Mouse (Mus musculus) heart, embryonic 13.5 days (tissue): ENCODE data around the gene Nup88. TPM values are rescaled to one million over a fixed set of nuclear protein-coding genes. Genes with fewer than 3 reads are reported as not detected.

Experiments used
- ATAC-seq: fragments of 200-750 bp; cut with Nextera tagmentation; 2 replicates; pipeline ENCODE4 v1.8.0; 2017; ENCODE audit warnings: moderate TSS enrichment; ENCODE audit not compliant: insufficient number of reproducible peaks, low FRiP score, low TSS enrichment; ENCODE audit errors: extremely low read depth
- H3K27ac ChIP-seq: fragments of 300-500 bp; sonication (generic); replicated peaks from 2 replicates; pipeline ENCODE4 v1.5.1; 2015; ENCODE audit warnings: moderate library complexity, mild to moderate bottlenecking, inconsistent platforms
- H3K27me3 ChIP-seq: fragments of 300-500 bp; sonication (generic); replicated peaks from 2 replicates; pipeline ENCODE4 v1.6.1; 2015; ENCODE audit warnings: mild to moderate bottlenecking, inconsistent platforms
- H3K36me3 ChIP-seq: fragments of 300-500 bp; sonication (generic); 2 replicates; pipeline ENCODE4 v1.6.1; 2015; ENCODE audit warnings: mild to moderate bottlenecking, inconsistent platforms
- H3K4me1 ChIP-seq: fragments of 300-500 bp; sonication (generic); 2 replicates; pipeline ENCODE4 v1.6.1; 2015; ENCODE audit warnings: inconsistent platforms
- H3K4me2 ChIP-seq: fragments of 300-500 bp; sonication (generic); 2 replicates; pipeline ENCODE4 v1.6.1; 2015; ENCODE audit warnings: inconsistent platforms, mild to moderate bottlenecking, moderate library complexity
- H3K4me3 ChIP-seq: fragments of 300-500 bp; sonication (generic); 2 replicates; pipeline ENCODE4 v1.5.1; 2015; ENCODE audit warnings: moderate library complexity, mild to moderate bottlenecking, inconsistent platforms
- H3K9ac ChIP-seq: fragments of 300-500 bp; sonication (generic); 2 replicates; pipeline ENCODE4 v1.6.1; 2015; ENCODE audit warnings: inconsistent platforms, mild to moderate bottlenecking, moderate library complexity
- H3K9me3 ChIP-seq: fragments of 300-500 bp; sonication (generic); 2 replicates; pipeline ENCODE4 v1.6.1; 2016; ENCODE audit warnings: inconsistent platforms
- WGBS: fragments of 180-500 bp; shearing (Covaris S2); methylation state at CpG from one replicate; pipeline ENCODE4 v1.1.7; 2015; ENCODE audit warnings: mixed read lengths; 5-methylcytosine and 5-hydroxymethylcytosine counted together
- polyA plus RNA-seq: library from polyadenylated mRNA; unstranded; fragments of >200 nt; fragmentation: Nextera tagmentation; extraction: Ambion mirVana; gene quantifications from 2 replicates; pipeline ENCODE4 v1.2.1, GENCODE M21; 2015

Gene Nup88
- 101 and 112 TPM in 2 replicates for polyA plus RNA-seq

DNA sequence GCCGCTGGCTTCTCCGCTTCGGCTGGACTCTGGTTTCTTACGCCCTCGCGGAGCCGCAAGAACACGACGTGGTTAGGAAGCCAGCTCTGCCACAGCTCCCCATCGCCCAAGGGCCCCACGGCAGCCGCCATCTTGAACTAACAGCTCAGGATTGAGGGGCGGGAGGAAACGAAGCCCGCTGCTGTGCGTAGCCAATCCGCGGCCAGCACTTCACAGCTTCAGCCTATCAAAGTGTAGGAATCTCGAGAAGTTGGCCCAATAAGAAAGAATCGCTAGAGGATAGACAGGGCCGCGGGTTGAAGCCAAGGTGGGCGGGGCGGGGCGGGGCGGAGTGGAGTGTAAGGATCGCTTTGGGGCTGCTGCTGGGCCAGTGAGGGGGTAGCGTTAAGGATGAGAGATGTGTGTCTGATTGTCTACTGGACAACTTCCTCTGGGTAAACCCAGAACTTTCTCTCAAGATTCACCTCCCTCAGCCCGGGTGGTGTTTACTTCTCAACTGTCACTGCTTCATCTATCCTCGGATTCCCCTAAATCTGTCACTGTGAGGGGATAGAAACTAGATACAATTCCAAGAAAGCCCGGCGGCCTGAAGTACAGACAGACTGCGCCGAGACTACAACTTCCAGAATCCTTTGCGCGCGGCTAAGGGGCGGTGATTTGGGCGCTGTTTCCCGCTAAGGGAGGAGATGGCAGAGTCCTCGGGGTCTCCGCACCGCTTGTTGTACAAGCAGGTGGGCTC is at the start of gene Nup88, which contains the start of gene Rpain:
Gene Nup88 (minus strand): TSS at position 153 of the 739 bp plus-strand sequence.
Gene Rpain (plus strand): TSS at position 393 of the 739 bp plus-strand sequence.
- ATAC-seq = peak; percentile 94
- H3K27ac ChIP-seq = peak within 1 kb of the TSS; percentile 92
- peaks cover 19% of the 10 kb centered on the region for H3K4me1 ChIP-seq
- H3K9ac ChIP-seq = peak within 1 kb of the TSS; percentile 95
- peaks cover 55% of the 10 kb centered on the region for H3K36me3 ChIP-seq
- under 1% methylated on average over 43 of the region's 43 CpGs for WGBS
- no peaks in the 10 kb centered on the region for H3K9me3 ChIP-seq
- H3K4me3 ChIP-seq = peak within 1 kb of the TSS; percentile 93
- H3K27me3 ChIP-seq = no peaks in the 10 kb centered on the region
- H3K4me2 ChIP-seq = peak within 1 kb of the TSS; percentile 95

DNA sequence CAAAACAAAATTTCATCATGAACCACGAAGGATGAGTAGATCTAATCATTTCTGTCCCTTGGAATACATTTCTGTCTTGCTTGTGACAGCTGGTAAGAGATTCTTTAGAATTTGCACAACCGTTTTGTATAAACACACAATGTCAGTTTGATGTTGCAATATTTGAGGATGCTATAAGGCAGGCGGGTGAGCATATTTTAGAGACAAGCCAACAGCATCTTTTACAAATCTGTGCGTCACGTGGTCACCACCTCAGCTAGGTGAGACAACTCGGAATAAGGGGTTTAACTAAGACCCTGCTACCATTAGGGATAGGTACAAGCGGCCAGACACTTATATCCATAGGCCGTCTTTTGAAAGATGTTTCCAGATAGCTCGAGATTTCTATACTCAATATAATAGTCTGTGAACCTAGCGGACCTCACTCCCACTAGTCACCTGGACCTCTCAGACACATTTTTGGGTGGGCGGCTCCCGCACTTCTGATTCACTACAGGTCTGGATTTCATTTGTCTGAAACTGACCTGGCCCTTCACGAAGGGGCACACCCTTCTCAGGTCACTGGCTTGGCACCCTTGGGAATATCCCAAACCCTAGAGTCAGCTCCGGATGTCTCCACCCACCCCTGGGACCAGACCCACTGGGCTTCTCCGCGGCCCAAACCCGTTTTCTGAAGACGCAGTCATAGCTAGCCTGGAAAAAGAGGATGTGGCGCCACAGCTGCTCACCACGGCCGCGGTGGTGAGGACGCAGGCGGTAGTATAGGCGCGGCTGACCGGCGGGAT is 48.8 kb upstream of the Nup88 start:
- 4% methylated on average over 28 of the region's 28 CpGs for WGBS
- ATAC-seq = peak; percentile 1; the same call in 1 of the 2 replicates
- H3K27me3 ChIP-seq = no peaks in the 10 kb centered on the region
- H3K4me1 ChIP-seq = peaks cover 47% of the 10 kb centered on the region
- no peaks in the 10 kb centered on the region for H3K9me3 ChIP-seq
- H3K9ac ChIP-seq = peak overlapping the region; percentile 87
- H3K4me3 ChIP-seq = peak overlapping the region; percentile 71
- H3K27ac ChIP-seq = peak overlapping the region; percentile 64
- peaks cover 50% of the 10 kb centered on the region for H3K36me3 ChIP-seq
- peak overlapping the region; percentile 96 for H3K4me2 ChIP-seq

DNA sequence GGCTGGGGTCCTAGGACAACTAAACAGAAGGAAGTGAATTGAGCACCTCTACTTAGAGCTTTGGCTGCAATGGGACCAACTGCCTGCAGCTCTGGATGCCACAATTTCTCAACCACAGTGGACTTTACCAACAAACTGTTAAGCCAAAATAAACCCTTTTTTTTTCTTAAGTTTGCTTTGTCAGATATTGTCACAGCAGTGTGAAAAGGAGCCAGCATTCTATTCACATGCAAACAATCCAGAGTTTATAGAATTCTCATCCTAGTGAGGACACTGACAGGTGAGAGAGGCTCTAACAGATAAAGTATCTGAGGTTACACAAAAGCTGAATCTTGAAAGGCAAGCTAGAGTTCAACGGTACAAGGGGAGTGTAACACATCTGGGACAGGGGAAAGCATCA is 47.3 kb upstream of the Nup88 start:
- no peaks in the 10 kb centered on the region for H3K9me3 ChIP-seq
- H3K4me2 ChIP-seq = no peak overlapping the region
- H3K4me1 ChIP-seq = peaks cover 42% of the 10 kb centered on the region
- no peak overlapping the region for H3K27ac ChIP-seq
- no peaks in the 10 kb centered on the region for H3K27me3 ChIP-seq
- H3K4me3 ChIP-seq = no peak overlapping the region
- ATAC-seq = no peak
- H3K36me3 ChIP-seq = peaks cover 49% of the 10 kb centered on the region
- WGBS = 83% methylated on average over 1 of the region's 1 CpGs
- H3K9ac ChIP-seq = no peak overlapping the region

DNA sequence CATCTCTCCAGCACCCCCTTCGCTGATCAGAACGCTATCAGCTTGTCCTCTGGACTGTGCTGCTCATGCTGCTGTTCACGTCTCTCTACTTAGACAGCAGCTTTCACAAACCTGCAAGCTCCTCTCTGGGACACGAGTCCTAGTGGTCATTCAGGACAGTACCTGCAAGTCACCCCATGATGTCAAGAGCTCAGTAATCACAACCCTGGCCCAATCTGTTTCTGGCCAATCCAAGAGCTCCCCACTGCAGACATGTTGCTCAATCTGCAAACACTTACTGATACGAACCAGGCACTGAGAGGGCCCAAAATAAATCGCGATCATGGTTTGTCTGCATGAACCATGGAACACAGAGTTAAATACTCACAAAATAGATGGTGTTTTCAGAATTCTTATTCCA is 43.0 kb upstream of the Nup88 start:
- H3K4me2 ChIP-seq = no peak overlapping the region
- ATAC-seq = no peak
- no peak overlapping the region for H3K4me3 ChIP-seq
- peaks cover 14% of the 10 kb centered on the region for H3K4me1 ChIP-seq
- H3K9me3 ChIP-seq = no peaks in the 10 kb centered on the region
- no peak overlapping the region for H3K27ac ChIP-seq
- 90% methylated on average over 7 of the region's 7 CpGs for WGBS
- no peaks in the 10 kb centered on the region for H3K27me3 ChIP-seq
- H3K9ac ChIP-seq = no peak overlapping the region
- peaks cover 78% of the 10 kb centered on the region for H3K36me3 ChIP-seq

DNA sequence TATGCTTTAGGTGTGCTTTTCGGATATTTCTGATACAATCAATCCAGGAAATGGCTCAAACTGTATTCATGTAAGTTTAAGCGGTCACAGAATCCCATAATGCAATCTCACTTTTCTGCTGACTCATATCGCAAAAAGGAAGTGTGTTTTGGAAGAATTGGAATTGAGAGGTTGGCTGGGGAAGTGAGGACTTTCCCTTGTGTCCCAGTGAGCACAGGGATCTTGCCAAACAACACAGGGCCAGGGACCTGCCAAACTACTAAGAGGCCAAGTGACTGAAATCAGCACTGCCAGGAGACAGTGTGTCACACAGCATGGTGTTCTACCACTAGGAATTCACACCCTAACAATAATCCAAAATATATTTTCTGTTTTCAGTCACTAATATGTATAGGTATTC is 38.5 kb upstream of the Nup88 start:
- Histone ChIP-seq H3K4me3 (no peak overlapping the region), H3K27ac (peak overlapping the region; percentile 20; the same call in 1 of the 2 replicates), H3K27me3 (no peaks in the 10 kb centered on the region), H3K9ac (no peak overlapping the region), H3K4me1 (peaks cover 6% of the 10 kb centered on the region), H3K36me3 (peaks cover 57% of the 10 kb centered on the region), H3K4me2 (no peak overlapping the region), H3K9me3 (no peaks in the 10 kb centered on the region)
- no peak for ATAC-seq
- WGBS = 68% methylated on average over 3 of the region's 3 CpGs

DNA sequence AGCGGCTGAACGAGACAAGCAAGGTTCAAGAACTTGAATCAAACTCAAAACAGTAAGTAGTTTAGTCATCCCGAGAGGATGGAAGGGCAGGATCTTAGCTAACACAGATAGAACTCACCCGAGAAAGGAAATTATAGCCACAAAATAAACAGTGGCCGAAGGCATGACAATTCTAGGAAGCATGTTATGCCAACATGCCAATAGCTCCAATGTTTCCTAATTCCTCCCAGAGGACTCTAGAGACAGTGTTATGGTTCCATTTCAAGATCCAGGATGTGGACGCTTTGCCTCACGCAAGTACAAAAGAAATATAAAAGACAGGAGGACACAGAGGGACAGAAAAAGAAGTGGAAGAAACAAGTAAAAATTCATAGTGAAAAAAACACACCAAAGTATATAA is 38.1 kb upstream of the Nup88 start:
- Histone ChIP-seq H3K27me3 (no peaks in the 10 kb centered on the region), H3K9ac (no peak overlapping the region), H3K9me3 (no peaks in the 10 kb centered on the region), H3K4me2 (no peak overlapping the region), H3K27ac (peak overlapping the region; percentile 20), H3K36me3 (peaks cover 54% of the 10 kb centered on the region), H3K4me1 (peaks cover 11% of the 10 kb centered on the region), H3K4me3 (no peak overlapping the region)
- WGBS = 77% methylated on average over 7 of the region's 7 CpGs
- no peak for ATAC-seq

DNA sequence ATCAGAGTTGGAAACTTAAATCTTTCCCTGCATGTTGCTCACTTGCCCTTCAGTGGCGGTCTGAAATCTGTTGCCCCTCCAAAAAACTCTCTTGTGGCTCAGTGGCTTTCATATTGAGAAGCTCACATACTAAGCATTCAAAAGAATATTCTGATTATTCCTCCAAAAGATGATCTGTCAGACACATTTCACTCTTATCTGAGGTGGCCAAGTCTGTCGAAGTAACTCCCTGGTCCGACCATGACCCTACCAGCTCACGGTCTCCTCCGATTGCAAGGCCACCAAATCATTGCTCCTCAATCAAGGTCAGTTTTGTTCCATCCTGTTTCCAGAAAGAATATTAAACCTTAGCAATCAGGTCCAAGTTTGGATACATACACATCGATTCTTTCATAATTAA is 37.3 kb upstream of the Nup88 start:
- Histone ChIP-seq H3K4me1 (peaks cover 19% of the 10 kb centered on the region), H3K4me3 (no peak overlapping the region), H3K4me2 (no peak overlapping the region), H3K9me3 (no peaks in the 10 kb centered on the region), H3K9ac (no peak overlapping the region), H3K36me3 (peaks cover 46% of the 10 kb centered on the region), H3K27me3 (no peaks in the 10 kb centered on the region), H3K27ac (peak overlapping the region; percentile 20; the same call in 1 of the 2 replicates)
- no peak for ATAC-seq
- WGBS = 86% methylated on average over 6 of the region's 6 CpGs

DNA sequence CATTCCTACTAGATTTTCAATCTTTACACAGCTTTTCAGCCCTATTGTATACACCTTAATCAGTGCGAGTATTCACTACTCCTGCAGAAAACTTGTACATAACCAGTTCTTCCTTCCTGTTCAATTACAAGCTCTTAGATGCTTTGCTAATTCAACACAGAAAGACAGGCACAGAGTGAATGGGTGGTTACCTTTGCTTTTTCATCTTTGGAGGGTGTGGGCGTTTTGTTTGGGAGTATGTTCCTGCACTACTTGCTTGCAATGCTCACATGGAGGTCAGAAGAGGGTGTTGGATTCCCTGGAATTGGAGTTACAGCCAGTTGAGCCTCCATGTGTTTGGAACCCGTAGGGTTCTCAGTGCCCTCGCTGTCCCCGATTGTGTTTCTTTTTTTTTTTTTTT is 35.3 kb upstream of the Nup88 start:
- H3K27ac ChIP-seq = peak overlapping the region; percentile 32; the same call in 1 of the 2 replicates

DNA sequence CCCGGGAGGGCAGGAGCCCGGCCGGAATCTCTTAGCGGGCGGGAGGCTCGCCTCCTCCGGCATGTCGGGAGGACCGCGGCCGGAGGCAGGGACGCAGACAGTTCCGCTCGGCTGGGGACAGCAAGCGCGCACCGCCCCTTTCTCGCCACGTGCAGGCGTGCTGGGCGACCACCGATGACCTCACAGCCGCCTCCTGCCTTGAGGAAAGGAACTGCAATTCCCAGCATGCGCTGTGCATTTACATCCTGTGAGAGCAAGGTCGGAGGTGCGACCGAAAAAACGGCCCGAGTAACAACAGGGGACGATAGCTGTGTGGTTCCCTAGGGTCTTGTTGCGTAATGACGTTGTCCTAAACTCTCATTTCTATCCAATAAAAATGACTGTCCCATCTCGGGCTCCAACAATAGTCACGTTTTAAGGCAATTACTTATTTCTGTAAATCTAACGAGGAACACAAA is 34.6 kb upstream of the Nup88 start, which contains the start of gene Dhx33:
Gene Dhx33 (minus strand): TSS at position 122 of the 458 bp plus-strand sequence.
- Histone ChIP-seq H3K4me2 (peak within 1 kb of the TSS; percentile 84), H3K4me1 (peaks cover 24% of the 10 kb centered on the region), H3K36me3 (peaks cover 37% of the 10 kb centered on the region), H3K9ac (peak within 1 kb of the TSS; percentile 84), H3K27ac (peak within 1 kb of the TSS; percentile 84), H3K9me3 (no peaks in the 10 kb centered on the region), H3K27me3 (no peaks in the 10 kb centered on the region), H3K4me3 (peak within 1 kb of the TSS; percentile 95)
- peak; percentile 94 for ATAC-seq
- WGBS = under 1% methylated on average over 35 of the region's 35 CpGs

More for the DNA sequence above, 35.3 kb upstream of the Nup88 start:
- Histone ChIP-seq H3K36me3 (peaks cover 37% of the 10 kb centered on the region), H3K27me3 (no peaks in the 10 kb centered on the region), H3K9me3 (no peaks in the 10 kb centered on the region), H3K4me2 (peak overlapping the region; percentile 84), H3K4me1 (peaks cover 24% of the 10 kb centered on the region), H3K4me3 (peak overlapping the region; percentile 95), H3K9ac (peak overlapping the region; percentile 33; the same call in 1 of the 2 replicates)
- ATAC-seq = no peak
- 51% methylated on average over 5 of the region's 5 CpGs for WGBS

DNA sequence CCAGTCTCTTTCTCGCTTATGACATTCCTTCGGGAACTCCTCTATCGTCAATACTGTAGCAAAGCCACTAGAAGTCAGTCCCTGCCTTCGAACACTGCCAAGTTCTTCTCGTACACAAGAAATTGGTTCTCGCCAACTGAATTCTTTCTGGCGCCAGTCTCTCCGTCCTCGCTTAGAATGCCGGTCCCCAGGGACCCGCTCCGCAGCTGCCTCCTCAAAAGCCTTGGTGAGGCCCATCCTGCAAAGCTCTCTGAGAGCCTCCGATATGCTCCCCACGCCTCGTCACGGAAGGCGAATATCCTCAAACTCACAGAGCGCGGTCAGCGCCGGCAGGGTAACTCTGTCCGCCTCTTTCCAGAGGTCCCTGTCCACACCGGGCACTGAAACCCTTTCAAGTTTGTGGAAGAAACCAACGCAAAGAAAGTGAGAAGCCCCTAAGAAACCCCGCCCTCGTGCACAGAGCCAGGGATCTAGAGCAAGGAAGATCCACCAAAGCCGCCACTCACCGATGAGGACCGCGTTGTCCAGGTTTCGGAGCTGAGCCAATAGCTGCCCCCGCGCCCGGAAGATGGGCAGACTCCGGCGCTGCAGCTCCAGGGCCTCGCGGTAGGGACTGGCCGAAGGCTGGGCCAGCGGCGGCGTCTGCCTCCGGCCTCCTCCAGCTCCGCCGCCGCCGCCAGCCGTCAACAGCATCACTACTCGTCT is 34.0 kb upstream of the Nup88 start:
- Histone ChIP-seq H3K36me3 (peaks cover 37% of the 10 kb centered on the region), H3K9me3 (no peaks in the 10 kb centered on the region), H3K4me3 (peak overlapping the region; percentile 95), H3K4me1 (peaks cover 24% of the 10 kb centered on the region), H3K9ac (peak overlapping the region; percentile 84), H3K27me3 (no peaks in the 10 kb centered on the region), H3K4me2 (peak overlapping the region; percentile 84), H3K27ac (peak overlapping the region; percentile 84)
- ATAC-seq = peak; percentile 69
- WGBS = under 1% methylated on average over 48 of the region's 49 CpGs

DNA sequence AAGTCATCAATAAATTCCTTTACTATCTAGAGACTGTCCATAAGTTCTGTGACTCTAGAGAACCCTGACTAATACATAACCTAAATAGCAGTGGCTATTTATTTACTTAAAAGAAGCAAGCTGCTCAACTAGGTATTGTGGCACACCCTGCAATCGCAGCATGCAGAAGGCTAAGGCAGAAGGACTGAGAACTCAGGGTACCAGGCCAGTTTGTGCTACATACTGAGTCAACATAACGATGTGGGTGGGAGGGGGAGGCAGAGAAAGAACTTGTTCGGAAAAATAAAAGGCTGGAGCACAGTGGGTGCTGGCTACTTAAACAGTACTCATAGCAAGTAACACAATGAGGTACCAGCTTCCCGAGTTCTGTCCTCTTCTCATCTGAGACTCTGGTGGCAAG is 31.4 kb upstream of the Nup88 start:
- Histone ChIP-seq H3K4me3 (no peak overlapping the region), H3K4me1 (peaks cover 24% of the 10 kb centered on the region), H3K9me3 (no peaks in the 10 kb centered on the region), H3K36me3 (peaks cover 47% of the 10 kb centered on the region), H3K9ac (no peak overlapping the region), H3K27ac (no peak overlapping the region), H3K4me2 (no peak overlapping the region), H3K27me3 (no peaks in the 10 kb centered on the region)
- no peak for ATAC-seq
- WGBS = 82% methylated on average over 4 of the region's 4 CpGs
